Comparison of ENCODE assay signal across 17 mouse cellular contexts in the genomic region with DNA sequence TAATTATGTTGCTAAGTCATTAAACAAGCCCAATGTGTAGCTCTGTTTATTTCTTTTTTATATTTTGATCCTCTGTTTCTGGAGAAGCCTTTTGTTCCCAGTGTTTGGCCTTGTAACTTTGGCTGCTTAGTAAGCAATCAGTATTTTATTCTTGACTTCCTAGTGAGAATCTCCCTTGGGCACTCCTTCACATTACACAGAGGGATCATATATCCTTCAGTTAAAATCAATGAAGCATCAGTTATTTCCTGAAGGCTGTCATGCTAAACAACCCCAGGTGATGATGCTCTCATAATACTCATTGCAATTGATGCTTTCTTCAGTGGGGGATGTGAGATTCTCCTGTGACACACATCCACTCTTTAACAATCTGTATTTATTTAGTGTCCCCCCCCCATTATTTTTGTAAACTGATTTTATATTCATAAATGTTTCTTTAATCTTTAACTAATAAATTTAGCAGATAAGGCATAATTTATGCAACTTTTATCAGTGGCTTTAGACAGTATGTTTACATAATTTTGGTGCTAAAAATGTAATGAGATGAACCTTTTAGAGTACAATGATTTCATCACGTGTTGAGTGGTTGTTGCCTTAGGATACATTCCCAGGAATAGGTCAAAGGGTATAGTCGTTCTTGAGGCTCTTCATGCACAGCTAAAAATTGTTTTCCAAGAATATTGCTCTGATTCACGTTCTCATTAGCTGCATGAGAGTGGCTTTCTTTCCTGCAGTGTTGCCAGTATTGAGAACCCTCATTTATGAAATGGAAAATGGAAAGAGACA. TPM values are rescaled to one million over a fixed set of nuclear protein-coding genes. Genes with fewer than 3 reads are reported as not detected.
"Had no signal": no experiment of that assay in that cellular context is flagged by ENCODE, and none has a peak within 500 bp of the region (broad histone marks: within the 10 kb centered on the region; RNA-seq: fewer than 3 reads in every experiment).

No protein-coding gene starts in this region.

- ATAC-seq: intestine, embryonic 15.5 days; liver, postnatal 0 days; lung, postnatal 0 days; midbrain, embryonic 15.5 days had no signal

- H3K9ac ChIP-seq: intestine, embryonic 15.5 days; limb, embryonic 12.5 days; limb, embryonic 15.5 days; liver, embryonic 14.5 days; liver, postnatal 0 days; lung, embryonic 14.5 days; midbrain, embryonic 12.5 days; midbrain, embryonic 15.5 days; neural tube, embryonic 13.5 days had no signal

- H3K4me1 ChIP-seq: intestine, embryonic 15.5 days; limb, embryonic 12.5 days; limb, embryonic 15.5 days; midbrain, embryonic 12.5 days; midbrain, embryonic 15.5 days; neural tube, embryonic 13.5 days had no signal

- H3K27ac ChIP-seq: intestine, embryonic 15.5 days; limb, embryonic 12.5 days; limb, embryonic 15.5 days; liver, embryonic 14.5 days; macrophage; midbrain, embryonic 12.5 days; midbrain, embryonic 15.5 days; neural tube, embryonic 13.5 days; stomach, postnatal 0 days had no signal

- DNase-seq: left cerebral cortex, postnatal 4 days; liver, postnatal 0 days; lung, embryonic 14.5 days; thymus, postnatal 25 days had no signal

- H3K9me3 ChIP-seq: intestine, embryonic 15.5 days; limb, embryonic 12.5 days; limb, embryonic 15.5 days; midbrain, embryonic 12.5 days; midbrain, embryonic 15.5 days; neural tube, embryonic 13.5 days had no signal

- H3K27me3 ChIP-seq: intestine, embryonic 15.5 days; limb, embryonic 12.5 days; limb, embryonic 15.5 days; midbrain, embryonic 12.5 days; midbrain, embryonic 15.5 days; neural tube, embryonic 13.5 days had no signal

- H3K4me2 ChIP-seq: intestine, embryonic 15.5 days; limb, embryonic 12.5 days; limb, embryonic 15.5 days; liver, embryonic 11.5 days; lung, embryonic 14.5 days; midbrain, embryonic 12.5 days; midbrain, embryonic 15.5 days; neural tube, embryonic 13.5 days had no signal

- H3K36me3 ChIP-seq: intestine, embryonic 15.5 days; limb, embryonic 12.5 days; limb, embryonic 15.5 days; midbrain, embryonic 12.5 days; midbrain, embryonic 15.5 days; neural tube, embryonic 13.5 days had no signal

- H3K4me3 ChIP-seq: intestine, embryonic 15.5 days; limb, embryonic 12.5 days; limb, embryonic 15.5 days; midbrain, embryonic 12.5 days; midbrain, embryonic 15.5 days; neural tube, embryonic 13.5 days had no signal

RNA-seq across cellular contexts. Expression of gene Spef2, which starts 39.8 kb away (rescaled TPM):
- polyA plus RNA-seq: liver, embryonic 11.5 days; small intestine, adult 2 months; stomach, embryonic 14.5 days had no signal
